Mouse (Mus musculus) hindbrain, postnatal 0 days (tissue): ENCODE data around the gene Slc39a11. TPM values are rescaled to one million over a fixed set of nuclear protein-coding genes. Genes with fewer than 3 reads are reported as not detected.

Source experiments
- ATAC-seq: fragments of 200-750 bp; cut with Nextera tagmentation; 2 replicates; pipeline ENCODE4 v1.8.0; 2017; ENCODE audit warnings: mild to moderate bottlenecking, moderate TSS enrichment, moderate library complexity
- DNase-seq: peaks from one replicate; pipeline ENCODE4 v3.0.0-alpha.2; 2015; ENCODE audit warnings: low spot score
- H3K27ac ChIP-seq: fragments of 300-500 bp; sonication (generic); 2 replicates; pipeline ENCODE4 v1.5.1; 2014; ENCODE audit warnings: mild to moderate bottlenecking
- H3K27me3 ChIP-seq: fragments of 300-500 bp; sonication (generic); 2 replicates; pipeline ENCODE4 v1.6.1; 2014; ENCODE audit warnings: low read length, mixed read lengths; ENCODE audit not compliant: insufficient read depth
- H3K36me3 ChIP-seq: fragments of 300-500 bp; sonication (generic); 2 replicates; pipeline ENCODE4 v1.6.1; 2014; ENCODE audit warnings: low read length, mixed read lengths; ENCODE audit not compliant: insufficient read depth
- H3K4me1 ChIP-seq: fragments of 300-500 bp; sonication (generic); 2 replicates; pipeline ENCODE4 v1.6.1; 2014; ENCODE audit warnings: antibody characterized with exemption, low read length, mixed read lengths; ENCODE audit not compliant: insufficient read depth
- H3K4me2 ChIP-seq: fragments of 300-500 bp; sonication (generic); 2 replicates; pipeline ENCODE4 v1.6.1; 2014; ENCODE audit warnings: low read depth, mild to moderate bottlenecking, low read length, moderate library complexity, mixed read lengths
- H3K4me3 ChIP-seq: fragments of 300-500 bp; sonication (generic); 2 replicates; pipeline ENCODE4 v1.5.1; 2014; ENCODE audit warnings: low read length
- H3K9ac ChIP-seq: fragments of 300-500 bp; sonication (generic); replicated peaks from 2 replicates; pipeline ENCODE4 v1.6.1; 2014; ENCODE audit warnings: mild to moderate bottlenecking, low read length, moderate library complexity, mixed read lengths
- H3K9me3 ChIP-seq: fragments of 300-500 bp; sonication (generic); 2 replicates; pipeline ENCODE4 v1.6.1; 2016; ENCODE audit warnings: low read length, mixed read lengths
- CTCF ChIP-seq: IDR thresholded peaks from 2 replicates; pipeline ENCODE4 v1.5.1; 2016; ENCODE audit warnings: antibody characterized with exemption, control low read depth, low read depth
- WGBS: fragments of 180-500 bp; shearing (Covaris S2); extraction: QIAGEN DNeasy Blood & Tissue Kit; methylation state at CpG from one replicate; pipeline ENCODE4 v1.1.7; 2014; 5-methylcytosine and 5-hydroxymethylcytosine counted together
- polyA plus RNA-seq: library from polyadenylated mRNA; unstranded; fragments of >200 nt; fragmentation: Nextera tagmentation; extraction: Ambion mirVana; gene quantifications from 2 replicates; pipeline ENCODE4 v1.2.1, GENCODE M21; 2015
- total RNA-seq: library from RNA; depleted of rRNA; stranded (reverse); fragments of >200 nt; gene quantifications from 2 replicates; pipeline ENCODE4 v1.2.3, GENCODE M21; 2014

The Slc39a11 gene
- total and polyA plus RNA-seq, 2 experiments from 2014 or later, result 35.6 to 63.3 TPM

DNA sequence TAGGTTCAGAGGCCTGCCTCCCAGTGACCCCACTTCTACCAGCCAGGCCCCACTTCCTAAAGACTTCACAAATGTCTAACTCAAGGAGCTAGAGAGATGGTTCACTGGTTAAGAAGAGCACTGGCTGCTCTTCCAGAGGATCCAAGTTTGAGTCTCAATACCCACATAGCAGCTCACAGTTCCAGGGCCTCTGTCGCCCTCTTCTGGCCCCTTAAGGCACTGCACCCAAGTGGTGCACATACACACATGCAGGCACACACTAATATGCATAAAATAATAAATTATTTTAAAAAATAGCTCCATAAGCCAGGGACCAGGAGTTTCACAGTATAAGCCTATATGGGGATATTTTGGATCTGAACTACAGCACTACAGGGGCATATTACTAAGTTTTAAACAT, 252.5 kb downstream of the Slc39a11 start:
- no peak for ATAC-seq
- H3K27me3 ChIP-seq, result no peaks in the 10 kb centered on the region

DNA sequence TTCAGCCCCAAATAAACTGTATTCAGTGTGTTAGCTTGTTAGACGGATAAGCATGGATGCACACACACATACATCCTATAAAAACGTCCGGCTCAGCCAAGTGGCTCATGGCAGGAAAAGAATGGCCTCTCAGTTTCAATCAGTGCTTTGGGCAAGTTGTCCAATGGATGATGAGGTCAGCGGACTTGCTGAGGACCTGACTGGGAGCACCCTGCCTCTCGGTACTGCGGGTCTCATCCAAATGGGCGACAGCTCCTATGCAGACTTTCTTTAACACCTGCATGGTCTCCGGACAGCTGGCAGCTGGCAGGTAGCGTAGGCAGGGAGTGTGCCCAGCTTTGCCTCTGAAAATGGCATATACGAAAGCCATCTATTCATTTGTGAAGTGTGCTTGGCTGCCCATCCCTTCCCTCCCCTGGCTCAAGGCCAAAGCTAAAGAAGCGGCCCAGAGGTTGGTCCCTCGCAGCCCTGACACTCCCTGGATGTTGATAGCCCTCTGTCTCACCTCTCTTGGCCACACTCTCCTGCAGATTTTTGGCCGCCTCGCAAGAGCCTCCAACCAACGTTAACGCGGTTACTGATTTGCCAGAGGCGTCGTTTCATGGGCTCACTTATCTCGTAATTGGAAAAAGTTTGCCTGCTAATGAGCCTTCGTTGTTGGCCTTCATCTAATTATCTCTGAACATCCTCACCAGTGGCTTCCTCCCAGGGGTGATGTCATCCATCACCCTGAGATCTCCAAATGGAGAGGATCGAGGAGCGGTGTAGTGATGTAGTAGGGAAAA, 256.3 kb downstream of the Slc39a11 start:
- peak; percentile 15 for DNase-seq
- H3K4me2 ChIP-seq, result no peak overlapping the region
- H3K9me3 ChIP-seq, result 0 out of 2 replicates have a peak, but pooled peaks cover 2% of the 10 kb centered on the region
- H3K9ac ChIP-seq, result no peak overlapping the region
- TF ChIP-seq CTCF, result no peak
- peaks cover 10% of the 10 kb centered on the region for H3K4me1 ChIP-seq
- no peak for ATAC-seq
- no peaks in the 10 kb centered on the region for H3K27me3 ChIP-seq
- H3K36me3 ChIP-seq, result no peaks in the 10 kb centered on the region
- WGBS, result 49% methylated on average over 23 of the region's 23 CpGs
- no peak overlapping the region for H3K27ac ChIP-seq
- no peak overlapping the region for H3K4me3 ChIP-seq

More for the DNA sequence above, 252.5 kb downstream of the Slc39a11 start:
- no peaks in the 10 kb centered on the region for H3K36me3 ChIP-seq
- 0 out of 2 replicates have a peak, but pooled peaks cover 2% of the 10 kb centered on the region for H3K9me3 ChIP-seq
- DNase-seq, result no peak
- no peak overlapping the region for H3K27ac ChIP-seq
- H3K4me1 ChIP-seq, result peaks cover 6% of the 10 kb centered on the region
- H3K4me2 ChIP-seq, result no peak overlapping the region
- H3K9ac ChIP-seq, result no peak overlapping the region
- no peak overlapping the region for H3K4me3 ChIP-seq
- peak; percentile 37; the same call in 1 of the 2 replicates for TF ChIP-seq CTCF
- 64% methylated on average over 1 of the region's 1 CpGs for WGBS

DNA sequence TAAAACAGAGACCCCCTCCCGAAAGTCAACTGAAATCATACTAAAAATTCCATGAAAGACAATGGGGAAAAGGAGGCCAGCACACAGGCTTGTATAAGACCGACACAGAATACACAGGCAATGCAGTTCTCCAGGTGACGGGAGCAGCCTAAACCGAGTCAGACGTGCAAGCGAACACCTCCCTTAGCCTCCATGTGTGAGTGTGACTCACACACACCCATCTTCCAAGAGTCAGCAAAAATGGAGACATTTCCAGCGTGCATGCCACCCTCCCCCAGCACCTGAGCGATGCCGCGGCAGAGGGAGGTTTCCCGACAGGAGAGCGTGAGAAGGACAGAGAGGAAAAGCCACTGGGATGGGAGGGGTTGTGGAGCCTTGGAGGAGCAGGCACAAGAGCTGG, 258.2 kb downstream of the Slc39a11 start:
- no peak overlapping the region for H3K4me2 ChIP-seq
- no peaks in the 10 kb centered on the region for H3K27me3 ChIP-seq
- DNase-seq (no peak), ATAC-seq (no peak)
- 83% methylated on average over 12 of the region's 12 CpGs for WGBS
- H3K36me3 ChIP-seq, result no peaks in the 10 kb centered on the region
- no peak overlapping the region for H3K9ac ChIP-seq
- no peak for TF ChIP-seq CTCF
- H3K9me3 ChIP-seq, result no peaks in the 10 kb centered on the region
- H3K27ac ChIP-seq, result no peak overlapping the region
- H3K4me1 ChIP-seq, result peaks cover 10% of the 10 kb centered on the region
- H3K4me3 ChIP-seq, result no peak overlapping the region

DNA sequence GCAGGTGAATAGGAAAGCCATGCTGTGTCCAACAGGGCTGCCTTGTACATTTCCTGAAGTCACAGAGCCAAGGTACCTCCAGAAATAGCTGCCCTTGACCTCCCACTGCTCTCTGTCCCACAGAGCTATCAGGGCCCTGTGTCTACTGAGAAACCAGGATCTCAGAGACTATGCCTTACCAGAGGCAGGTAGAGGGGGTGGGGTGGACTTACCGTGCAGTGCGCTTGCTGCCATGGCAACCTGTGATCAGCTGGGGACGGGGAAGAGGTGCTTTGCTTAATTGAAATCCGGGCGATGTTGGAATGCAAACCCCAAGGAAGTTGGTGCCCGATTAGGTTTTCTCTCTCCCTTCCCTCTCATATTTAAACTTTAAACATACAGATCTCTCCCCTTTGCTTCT, 260.2 kb downstream of the Slc39a11 start:
- DNase-seq (peak; percentile 78), ATAC-seq (peak; percentile 81)
- H3K4me1 ChIP-seq, result peaks cover 10% of the 10 kb centered on the region
- no peak overlapping the region for H3K4me3 ChIP-seq
- H3K9ac ChIP-seq, result no peak overlapping the region
- no peak overlapping the region for H3K4me2 ChIP-seq
- H3K9me3 ChIP-seq, result no peaks in the 10 kb centered on the region
- WGBS, result 29% methylated on average over 6 of the region's 6 CpGs
- H3K27ac ChIP-seq, result 0 out of 2 replicates have a peak overlapping the region, but pooled peaks have one; percentile 58
- no peaks in the 10 kb centered on the region for H3K27me3 ChIP-seq
- no peaks in the 10 kb centered on the region for H3K36me3 ChIP-seq
- no peak for TF ChIP-seq CTCF

DNA sequence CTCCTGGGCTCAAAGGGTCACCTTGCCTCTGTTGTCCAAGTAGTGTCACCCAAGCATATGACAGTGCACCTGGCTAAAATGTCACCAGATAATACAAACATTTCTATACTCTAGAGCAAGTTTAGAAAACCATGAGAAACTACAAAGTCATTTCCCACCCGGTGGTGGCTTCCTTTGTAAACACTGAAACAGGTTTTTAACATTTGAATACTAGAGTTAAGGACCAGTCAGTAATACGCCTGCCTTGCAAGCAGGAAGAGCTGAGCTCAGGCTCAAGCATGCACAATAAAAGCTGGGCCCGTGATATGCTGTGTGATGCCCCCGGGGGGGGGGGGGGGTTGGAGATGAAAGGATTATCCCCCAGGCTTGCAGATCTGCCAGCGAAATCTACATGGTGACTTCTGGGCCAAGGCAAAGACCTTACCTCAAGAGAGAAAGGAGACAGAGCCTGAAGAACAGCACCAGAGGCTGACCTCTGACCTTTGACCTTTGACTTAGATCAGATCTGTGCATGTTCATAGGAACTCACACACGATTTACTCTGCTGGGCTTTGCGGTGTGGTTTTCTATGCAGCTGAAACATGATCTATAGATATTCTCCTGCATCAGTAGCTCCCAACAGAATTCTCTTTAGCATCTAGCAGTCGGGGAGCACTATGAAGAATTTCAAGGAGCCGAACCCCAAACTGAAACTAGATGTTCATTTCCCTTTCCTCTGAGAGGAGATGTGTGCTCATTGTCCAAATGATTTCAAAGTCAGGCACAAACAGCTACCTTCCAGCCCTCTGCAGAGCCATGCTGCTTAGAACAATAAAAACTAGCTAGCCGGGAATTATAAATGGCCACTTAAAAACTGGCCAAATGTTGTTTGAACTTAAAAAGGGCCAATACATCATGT, 267.0 kb downstream of the Slc39a11 start:
- no peak for ATAC-seq
- WGBS, result 34% methylated on average over 10 of the region's 10 CpGs
- H3K36me3 ChIP-seq, result no peaks in the 10 kb centered on the region
- H3K4me1 ChIP-seq, result no peaks in the 10 kb centered on the region
- no peak overlapping the region for H3K27ac ChIP-seq
- TF ChIP-seq CTCF, result no peak
- H3K9ac ChIP-seq, result no peak overlapping the region
- no peaks in the 10 kb centered on the region for H3K27me3 ChIP-seq
- H3K9me3 ChIP-seq, result no peaks in the 10 kb centered on the region
- no peak overlapping the region for H3K4me3 ChIP-seq
- no peak overlapping the region for H3K4me2 ChIP-seq
- DNase-seq, result no peak

DNA sequence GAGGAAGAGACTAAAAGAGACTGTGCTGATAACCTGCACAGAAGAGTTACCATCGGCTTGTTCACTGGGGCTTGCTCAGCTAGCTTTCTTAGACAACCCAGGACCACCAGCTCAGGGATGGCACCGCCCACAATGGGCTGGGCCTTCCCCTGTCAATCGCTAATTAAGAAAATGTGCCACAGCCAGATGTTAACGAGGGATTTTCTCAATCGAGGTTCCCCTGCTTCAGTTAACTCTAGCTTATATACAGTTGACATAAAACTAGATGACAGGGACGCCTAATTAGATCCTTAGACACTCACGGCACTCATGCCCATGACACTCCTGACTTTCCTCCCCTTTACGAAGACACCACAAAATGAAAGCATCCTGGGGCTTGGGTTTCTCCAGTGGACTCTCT, 268.3 kb downstream of the Slc39a11 start:
- 73% methylated on average over 8 of the region's 8 CpGs for WGBS
- no peak for ATAC-seq
- no peaks in the 10 kb centered on the region for H3K4me1 ChIP-seq
- H3K27ac ChIP-seq, result no peak overlapping the region
- H3K4me2 ChIP-seq, result no peak overlapping the region
- no peak for DNase-seq
- no peak overlapping the region for H3K9ac ChIP-seq
- TF ChIP-seq CTCF, result no peak
- H3K4me3 ChIP-seq, result no peak overlapping the region
- H3K36me3 ChIP-seq, result no peaks in the 10 kb centered on the region
- no peaks in the 10 kb centered on the region for H3K27me3 ChIP-seq
- H3K9me3 ChIP-seq, result no peaks in the 10 kb centered on the region
